Mouse (Mus musculus): Measurements from ENCODE around the gene H2-Q2.
A peak's percentile ranks its signal among the peaks of the same experiment; 100 is the strongest.
"Not testable (repeated sequence)": the region's sequence is repeated elsewhere in the genome, so short reads cannot be mapped to it uniquely, and the experiment has no call there.

The H2-Q2 gene

GRCm38 (mm10) chr17:35379369-35379728 lies 37.3 kb downstream of the H2-Q2 start, which contains the start of gene H2-Q4:
Gene H2-Q4 (plus strand): TSS chr17:35379617.
- peak; percentile 97 to 98 for DNase-seq

- DNase-seq = peak; percentile 50 to 60
Observed at GRCm38 (mm10) chr17:35379729-35380451, 37.8 kb downstream of the H2-Q2 start.

DNA sequence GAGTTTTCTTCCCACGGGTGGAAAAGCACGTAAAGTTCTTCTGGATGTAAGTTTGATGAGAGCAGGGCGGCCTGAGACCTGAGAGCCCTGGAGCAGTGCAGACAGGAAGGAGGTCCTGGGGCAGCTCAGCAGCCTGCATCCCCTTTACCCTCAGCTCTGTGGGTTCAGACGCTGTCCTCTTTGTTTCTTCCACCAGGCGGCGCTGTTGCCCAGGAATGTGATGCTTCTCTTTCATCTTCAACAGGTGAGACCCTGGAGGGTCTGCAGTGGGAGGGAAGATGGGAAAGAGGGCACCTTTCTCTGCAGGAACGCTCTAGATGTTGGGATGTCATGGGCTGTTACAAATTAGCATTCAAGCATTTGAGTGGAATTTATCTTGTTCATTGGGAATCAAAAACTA lies 47.8 kb downstream of the H2-Q2 start:
- peak in 1 of 2 experiments; percentile 24 for DNase-seq

DNA sequence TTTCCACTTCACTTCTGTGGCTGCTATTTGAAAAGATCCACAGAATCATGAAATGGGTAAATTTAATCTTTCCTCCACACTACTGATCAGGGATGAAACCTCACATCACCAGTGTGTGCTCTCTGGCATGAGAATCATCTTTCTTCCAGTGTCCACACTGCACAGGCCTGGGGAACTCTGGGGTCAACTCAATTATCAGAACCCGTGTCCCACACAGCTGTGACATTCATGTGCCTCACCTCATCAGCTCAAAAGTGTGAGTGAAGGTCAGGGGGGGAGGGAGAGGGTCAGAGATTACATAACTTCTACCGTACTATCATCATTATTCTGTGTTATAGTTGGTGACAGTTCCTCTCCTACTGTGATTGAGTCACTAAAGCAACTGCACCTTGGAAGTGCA lies 50.6 kb downstream of the H2-Q2 start:
- DNase-seq = not testable (repeated sequence)

GRCm38 (mm10) chr17:35393864-35394800 lies 52.1 kb downstream of the H2-Q2 start:
- peak; percentile 43 to 51 for DNase-seq

All from lung, adult 18-20 months (tissue).